Mouse (Mus musculus) lung, embryonic 16.5 days (tissue): ENCODE measurements at regions not wholly inside any gene's neighbourhood (a gene's known extent, or its start where the extent isn't known, plus 50 kb on each side); places are given as distances from the start of the nearest gene placed in this dataset.
"Not testable (repeated sequence)": the region's sequence is repeated elsewhere in the genome, so short reads cannot be mapped to it uniquely, and the experiment has no call there.

Source experiments
- ATAC-seq: fragments of 200-750 bp; cut with Nextera tagmentation; 2 replicates; pipeline ENCODE4 v1.8.0; 2017; ENCODE audit warnings: low read depth, mild to moderate bottlenecking, moderate library complexity
- H3K27ac ChIP-seq: fragments of 300-500 bp; sonication (generic); 2 replicates; pipeline ENCODE4 v1.5.1; 2014; ENCODE audit warnings: mild to moderate bottlenecking, control low read depth, low read length
- H3K27me3 ChIP-seq: fragments of 300-500 bp; sonication (generic); 2 replicates; pipeline ENCODE4 v1.6.1; 2014; ENCODE audit warnings: low read depth, low read length, mixed read lengths; ENCODE audit not compliant: control insufficient read depth, insufficient read depth
- H3K36me3 ChIP-seq: fragments of 300-500 bp; sonication (generic); 2 replicates; pipeline ENCODE4 v1.6.1; 2014; ENCODE audit warnings: low read length; ENCODE audit not compliant: control insufficient read depth, insufficient read depth
- H3K4me1 ChIP-seq: fragments of 300-500 bp; sonication (generic); replicated peaks from 2 replicates; pipeline ENCODE4 v1.6.1; 2014; ENCODE audit warnings: low read length, mixed read lengths; ENCODE audit not compliant: control insufficient read depth, insufficient read depth
- H3K4me2 ChIP-seq: fragments of 300-500 bp; sonication (generic); 2 replicates; pipeline ENCODE4 v1.6.1; 2014; ENCODE audit warnings: low read depth, low read length, control low read depth
- H3K4me3 ChIP-seq: fragments of 300-500 bp; sonication (generic); 2 replicates; pipeline ENCODE4 v1.5.1; 2014; ENCODE audit warnings: mild to moderate bottlenecking, low read length, control low read depth
- H3K9ac ChIP-seq: fragments of 300-500 bp; sonication (generic); 2 replicates; pipeline ENCODE4 v1.6.1; 2014; ENCODE audit warnings: low read length, control low read depth
- H3K9me3 ChIP-seq: fragments of 300-500 bp; sonication (generic); 2 replicates; pipeline ENCODE4 v1.6.1; 2016; ENCODE audit warnings: low read length; ENCODE audit not compliant: control insufficient read depth
- WGBS: fragments of 180-500 bp; shearing (Covaris S2); extraction: QIAGEN DNeasy Blood & Tissue Kit; methylation state at CpG from one replicate; pipeline ENCODE4 v1.1.7; 2014; 5-methylcytosine and 5-hydroxymethylcytosine counted together

- Histone ChIP-seq H3K9ac (no peak overlapping the region), H3K4me3 (no peak overlapping the region), H3K36me3 (no peaks in the 10 kb centered on the region), H3K4me2 (no peak overlapping the region), H3K4me1 (no peaks in the 10 kb centered on the region), H3K27me3 (no peaks in the 10 kb centered on the region), H3K9me3 (no peaks in the 10 kb centered on the region), H3K27ac (no peak overlapping the region)
- ATAC-seq: no peak
- WGBS: 91% methylated on average over 6 of the region's 6 CpGs
Measured at GRCm38 (mm10) chr8:89501756-89502155, 457.8 kb upstream of the Sall1 start.

GRCm38 (mm10) chr8:89499831-89500230, 455.9 kb upstream of the Sall1 start:
- H3K27me3 ChIP-seq: no peaks in the 10 kb centered on the region
- H3K9ac ChIP-seq: no peak overlapping the region
- no peak overlapping the region for H3K4me3 ChIP-seq
- H3K27ac ChIP-seq: no peak overlapping the region
- no peaks in the 10 kb centered on the region for H3K36me3 ChIP-seq
- no peaks in the 10 kb centered on the region for H3K4me1 ChIP-seq
- ATAC-seq: no peak
- WGBS: 73% methylated on average over 6 of the region's 6 CpGs
- H3K9me3 ChIP-seq: no peaks in the 10 kb centered on the region
- H3K4me2 ChIP-seq: no peak overlapping the region

- WGBS: 60% methylated on average over 6 of the region's 6 CpGs
- ATAC-seq: no peak
- H3K4me2 ChIP-seq: no peak overlapping the region
- no peak overlapping the region for H3K27ac ChIP-seq
- H3K9me3 ChIP-seq: no peaks in the 10 kb centered on the region
- H3K4me1 ChIP-seq: no peaks in the 10 kb centered on the region
- H3K4me3 ChIP-seq: no peak overlapping the region
- H3K9ac ChIP-seq: no peak overlapping the region
- no peaks in the 10 kb centered on the region for H3K27me3 ChIP-seq
- H3K36me3 ChIP-seq: no peaks in the 10 kb centered on the region
Measured at GRCm38 (mm10) chr8:89498088-89498695, 454.2 kb upstream of the Sall1 start.

GRCm38 (mm10) chr8:89492336-89492735, 448.4 kb upstream of the Sall1 start:
- ATAC-seq: no peak
- no peak overlapping the region for H3K9ac ChIP-seq
- no peaks in the 10 kb centered on the region for H3K4me1 ChIP-seq
- H3K4me2 ChIP-seq: no peak overlapping the region
- no peak overlapping the region for H3K27ac ChIP-seq
- no peaks in the 10 kb centered on the region for H3K36me3 ChIP-seq
- H3K27me3 ChIP-seq: no peaks in the 10 kb centered on the region
- no peaks in the 10 kb centered on the region for H3K9me3 ChIP-seq
- no peak overlapping the region for H3K4me3 ChIP-seq

- H3K27ac ChIP-seq, H3K9me3 ChIP-seq, H3K9ac ChIP-seq, H3K36me3 ChIP-seq, H3K27me3 ChIP-seq, H3K4me3 ChIP-seq, H3K4me2 ChIP-seq, ATAC-seq, H3K4me1 ChIP-seq: not testable (repeated sequence)
- 54% methylated on average over 1 of the region's 1 CpGs for WGBS
Measured at GRCm38 (mm10) chr8:89482481-89482880, 438.5 kb upstream of the Sall1 start.

- Histone ChIP-seq H3K4me2 (no peak overlapping the region), H3K27me3 (no peaks in the 10 kb centered on the region), H3K4me3 (no peak overlapping the region), H3K36me3 (no peaks in the 10 kb centered on the region), H3K9ac (no peak overlapping the region), H3K4me1 (no peaks in the 10 kb centered on the region), H3K9me3 (no peaks in the 10 kb centered on the region), H3K27ac (no peak overlapping the region)
- WGBS: 69% methylated on average over 4 of the region's 4 CpGs
- ATAC-seq: no peak
Measured at GRCm38 (mm10) chr8:89476930-89477329, 433.0 kb upstream of the Sall1 start.

GRCm38 (mm10) chr8:89471116-89471515, 427.2 kb upstream of the Sall1 start:
- Histone ChIP-seq H3K4me3 (no peak overlapping the region), H3K27me3 (no peaks in the 10 kb centered on the region), H3K4me1 (no peaks in the 10 kb centered on the region), H3K9ac (no peak overlapping the region), H3K27ac (no peak overlapping the region), H3K9me3 (no peaks in the 10 kb centered on the region), H3K36me3 (no peaks in the 10 kb centered on the region), H3K4me2 (no peak overlapping the region)
- WGBS: 70% methylated on average over 5 of the region's 5 CpGs
- no peak for ATAC-seq

- no peak overlapping the region for H3K4me2 ChIP-seq
- H3K9me3 ChIP-seq: no peaks in the 10 kb centered on the region
- ATAC-seq: no peak
- 90% methylated on average over 5 of the region's 5 CpGs for WGBS
- H3K4me1 ChIP-seq: no peaks in the 10 kb centered on the region
- no peak overlapping the region for H3K4me3 ChIP-seq
- H3K27ac ChIP-seq: no peak overlapping the region
- no peaks in the 10 kb centered on the region for H3K36me3 ChIP-seq
- no peak overlapping the region for H3K9ac ChIP-seq
- H3K27me3 ChIP-seq: no peaks in the 10 kb centered on the region
Measured at GRCm38 (mm10) chr8:89468782-89469220, 424.8 kb upstream of the Sall1 start.

GRCm38 (mm10) chr8:89465211-89465753, 421.3 kb upstream of the Sall1 start:
- Histone ChIP-seq H3K36me3 (no peaks in the 10 kb centered on the region), H3K27ac (no peak overlapping the region), H3K9ac (no peak overlapping the region), H3K9me3 (no peaks in the 10 kb centered on the region), H3K27me3 (no peaks in the 10 kb centered on the region), H3K4me3 (no peak overlapping the region), H3K4me2 (no peak overlapping the region), H3K4me1 (no peaks in the 10 kb centered on the region)
- ATAC-seq: no peak
- whole genome bisulfite sequencing: 78% methylated on average over 13 of the region's 13 CpGs

GRCm38 (mm10) chr8:89456517-89456916, 412.6 kb upstream of the Sall1 start:
- WGBS: 36% methylated on average over 4 of the region's 4 CpGs
- H3K27ac ChIP-seq: no peak overlapping the region
- no peak overlapping the region for H3K4me2 ChIP-seq
- H3K27me3 ChIP-seq: no peaks in the 10 kb centered on the region
- H3K9ac ChIP-seq: no peak overlapping the region
- H3K4me1 ChIP-seq: no peaks in the 10 kb centered on the region
- H3K36me3 ChIP-seq: no peaks in the 10 kb centered on the region
- H3K9me3 ChIP-seq: no peaks in the 10 kb centered on the region
- H3K4me3 ChIP-seq: no peak overlapping the region
- no peak for ATAC-seq
